Mouse (Mus musculus): ENCODE data around the gene Igsf8.

DNA sequence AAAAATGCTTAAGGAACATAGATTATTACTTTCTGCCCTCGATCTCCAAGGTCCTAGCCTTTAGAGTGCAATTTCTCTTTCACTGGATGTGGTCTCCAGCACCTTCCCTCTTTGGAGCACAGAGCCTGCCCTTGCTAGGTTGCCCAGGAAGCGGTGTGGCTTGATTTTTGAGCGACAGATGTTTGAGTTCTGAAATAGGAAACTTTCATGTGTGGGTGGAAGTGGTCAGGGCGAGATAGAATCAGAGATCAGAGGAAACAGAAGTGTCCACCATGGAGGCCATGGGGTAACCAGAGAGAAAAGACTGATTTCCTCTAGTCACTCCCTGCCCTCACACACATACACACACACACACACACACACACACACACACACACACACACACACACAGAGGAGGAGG is 44.8 kb downstream of the Igsf8 start:
- TF ChIP-seq EP300 (IDR thresholded peaks at IDR 0.05; ENCODE audit: low read depth) (no peak), CTCF (IDR thresholded peaks at IDR 0.05; ENCODE audit: low read depth) (no peak)
